Mouse (Mus musculus) MEL (cell line): ENCODE data around the gene Trim38. TPM values are rescaled to one million over a fixed set of nuclear protein-coding genes. Genes with fewer than 3 reads are reported as not detected.
A peak's percentile ranks its signal among the peaks of the same experiment; 100 is the strongest.

Experiments
- DNase-seq: peaks from one replicate; pipeline ENCODE4 v3.0.0; 2011; ENCODE audit warnings: low read depth, low spot score
- H3K27ac ChIP-seq: 2 replicates; pipeline ENCODE4 v1.5.1; 2012; ENCODE audit warnings: low read depth, mild to moderate bottlenecking, control low read depth, low read length, moderate library complexity; ENCODE audit not compliant: control insufficient read depth
- H3K27me3 ChIP-seq, 2 experiments: fragments of 150-350 bp in 1 of 2; sonication (generic) in 1 of 2; 2 replicates each; pipeline ENCODE4 v1.6.1; 2012; ENCODE audit warnings: low read length in 2 of 2, mild to moderate bottlenecking in 2 of 2, improper control_type of control experiment in 1 of 2, moderate library complexity in 1 of 2; ENCODE audit not compliant: insufficient read depth in 2 of 2, control insufficient read depth in 1 of 2
- H3K36me3 ChIP-seq, 2 experiments: 2 replicates each; pipeline ENCODE4 v1.6.1; 2012 to 2014; ENCODE audit warnings: low read length in 2 of 2, improper control_type of control experiment in 1 of 2, inconsistent platforms in 1 of 2, mild to moderate bottlenecking in 1 of 2; ENCODE audit not compliant: insufficient read depth in 2 of 2, control insufficient read depth in 1 of 2
- H3K4me1 ChIP-seq, 2 experiments: fragments of 150-350 bp in 1 of 2; sonication (generic) in 1 of 2; 2 replicates each; pipeline ENCODE4 v1.6.1; 2012; ENCODE audit warnings: low read length in 2 of 2, improper control_type of control experiment in 1 of 2, mild to moderate bottlenecking in 1 of 2; ENCODE audit not compliant: insufficient read depth in 2 of 2, control insufficient read depth in 1 of 2
- H3K4me3 ChIP-seq, 2 experiments: fragments of 150-350 bp in 1 of 2; sonication (generic) in 1 of 2; 2 replicates each; pipeline ENCODE4 v1.5.1; 2012; ENCODE audit warnings: low read depth in 2 of 2, low read length in 2 of 2, mild to moderate bottlenecking in 2 of 2, moderate library complexity in 2 of 2, control low read depth in 1 of 2, improper control_type of control experiment in 1 of 2; ENCODE audit not compliant: control insufficient read depth in 1 of 2, insufficient read depth in 1 of 2
- H3K79me2 ChIP-seq: 2 replicates; pipeline ENCODE4 v1.6.1; 2012; ENCODE audit warnings: mild to moderate bottlenecking, low read length, moderate library complexity; ENCODE audit not compliant: control insufficient read depth, poor library complexity, insufficient read depth
- H3K9ac ChIP-seq: 2 replicates; pipeline ENCODE4 v1.6.1; 2012; ENCODE audit warnings: low read depth, mild to moderate bottlenecking, control low read depth, low read length, moderate library complexity; ENCODE audit not compliant: control insufficient read depth, poor library complexity, severe bottlenecking
- H3K9me3 ChIP-seq: fragments of 150-350 bp; sonication (generic); replicated peaks from 2 replicates; pipeline ENCODE4 v1.6.1; 2012; ENCODE audit warnings: mild to moderate bottlenecking, low read length, improper control_type of control experiment, moderate library complexity; ENCODE audit not compliant: insufficient read depth
- BHLHE40 ChIP-seq: IDR thresholded peaks from 2 replicates; pipeline ENCODE4 v1.6.1; 2012; ENCODE audit warnings: low read depth, mild to moderate bottlenecking, inconsistent platforms, low read length, improper control_type of control experiment, borderline replicate concordance
- E2F4 ChIP-seq: IDR thresholded peaks from 2 replicates; pipeline ENCODE4 v1.6.1; 2011; ENCODE audit warnings: low read depth, low read length, improper control_type of control experiment, borderline replicate concordance
- ELF1 ChIP-seq: IDR thresholded peaks from 2 replicates; pipeline ENCODE4 v1.6.1; 2014; ENCODE audit warnings: low read depth, mild to moderate bottlenecking, inconsistent platforms, low read length, improper control_type of control experiment, moderate library complexity
- GATA1 ChIP-seq: IDR thresholded peaks from 2 replicates; pipeline ENCODE4 v1.6.1; 2011; ENCODE audit warnings: low read depth, low read length, improper control_type of control experiment
- HCFC1 ChIP-seq: IDR thresholded peaks from 2 replicates; pipeline ENCODE4 v1.6.1; 2012; ENCODE audit warnings: low read depth, mild to moderate bottlenecking, inconsistent platforms, low read length, improper control_type of control experiment, moderate library complexity
- JUND ChIP-seq: IDR thresholded peaks from 2 replicates; pipeline ENCODE4 v1.6.1; 2011; ENCODE audit warnings: low read depth, mild to moderate bottlenecking, improper control_type of control experiment, low read length
- KAT2A ChIP-seq: conservative IDR thresholded peaks from 2 replicates; pipeline ENCODE4 v1.6.1; 2012; ENCODE audit warnings: low read depth, low read length, improper control_type of control experiment, inconsistent platforms
- MAFK ChIP-seq: IDR thresholded peaks from 2 replicates; pipeline ENCODE4 v1.6.1; 2011; ENCODE audit warnings: low read depth, mild to moderate bottlenecking, low read length, improper control_type of control experiment, borderline replicate concordance
- MYB ChIP-seq: IDR thresholded peaks from 2 replicates; pipeline ENCODE4 v1.6.1; 2011; ENCODE audit warnings: mild to moderate bottlenecking, low read depth, low read length, improper control_type of control experiment
- NELFE ChIP-seq: IDR thresholded peaks from 2 replicates; pipeline ENCODE4 v1.6.1; 2011; ENCODE audit warnings: low read depth, low read length, improper control_type of control experiment
- POLR2A ChIP-seq, 2 experiments: IDR thresholded peaks; 2 replicates each; pipeline ENCODE4 v1.6.1; 2011 to 2012; ENCODE audit warnings: low read length in 2 of 2, mild to moderate bottlenecking in 2 of 2, control low read depth in 1 of 2, improper control_type of control experiment in 1 of 2, low read depth in 1 of 2, moderate library complexity in 1 of 2; ENCODE audit not compliant: control insufficient read depth in 1 of 2, insufficient read depth in 1 of 2, poor library complexity in 1 of 2
- POLR2AphosphoS2 ChIP-seq: IDR thresholded peaks from 2 replicates; pipeline ENCODE4 v1.6.1; 2011; ENCODE audit warnings: low read length, improper control_type of control experiment
- RAD21 ChIP-seq: IDR thresholded peaks from 2 replicates; pipeline ENCODE4 v1.6.1; 2011; ENCODE audit warnings: mild to moderate bottlenecking, low read depth, low read length, improper control_type of control experiment
- RCOR1 ChIP-seq: IDR thresholded peaks from 2 replicates; pipeline ENCODE4 v1.6.1; 2012; ENCODE audit warnings: low read depth, mild to moderate bottlenecking, inconsistent platforms, low read length, improper control_type of control experiment
- TBP ChIP-seq: IDR thresholded peaks from 2 replicates; pipeline ENCODE4 v1.8.0; 2011; ENCODE audit warnings: low read depth, low read length, improper control_type of control experiment
- TCF12 ChIP-seq: IDR thresholded peaks from 2 replicates; pipeline ENCODE4 v1.6.1; 2014; ENCODE audit warnings: low read depth, mild to moderate bottlenecking, inconsistent platforms, low read length, improper control_type of control experiment, moderate library complexity
- UBTF ChIP-seq: IDR thresholded peaks from 2 replicates; pipeline ENCODE4 v1.6.1; 2012; ENCODE audit warnings: low read depth, mild to moderate bottlenecking, inconsistent platforms, low read length, improper control_type of control experiment, moderate library complexity, borderline replicate concordance; ENCODE audit not compliant: insufficient read depth
- ZC3H11A ChIP-seq: IDR thresholded peaks from 2 replicates; pipeline ENCODE4 v1.6.1; 2012; ENCODE audit warnings: low read depth, mild to moderate bottlenecking, inconsistent platforms, low read length, improper control_type of control experiment
- ZMIZ1 ChIP-seq: IDR thresholded peaks from 2 replicates; pipeline ENCODE4 v1.6.1; 2012; ENCODE audit warnings: low read depth, mild to moderate bottlenecking, inconsistent platforms, low read length, improper control_type of control experiment, moderate library complexity
- ZNF384 ChIP-seq: IDR thresholded peaks from 2 replicates; pipeline ENCODE4 v1.6.1; 2012; ENCODE audit warnings: low read depth, mild to moderate bottlenecking, inconsistent platforms, low read length, improper control_type of control experiment
- polyA plus RNA-seq, 2 experiments: library from polyadenylated mRNA; stranded (reverse) in 1 of 2; unstranded in 1 of 2; fragments of >175 nt in 1 of 2; fragments of >200 nt in 1 of 2; gene quantifications; 2 replicates each; pipeline versions ENCODE4 v1.2.1 to v1.2.4; 2012; ENCODE audit warnings: low replicate concordance in 2 of 2, low read depth in 1 of 2; ENCODE audit not compliant: insufficient read length in 2 of 2, insufficient read depth in 1 of 2, missing spikeins in 1 of 2
- total RNA-seq: library from RNA; depleted of rRNA; stranded (reverse); fragments of 300-350 nt; gene quantifications from 2 replicates; pipeline ENCODE4 v1.2.3, GENCODE M21; 2012

Trim38 gene
- total and polyA plus RNA-seq, 3 experiments, result not detected

GRCm38 (mm10) chr13:23766772-23767171 is 2.9 kb upstream of the Trim38 start:
- H3K4me1 ChIP-seq, result peaks cover 6 to 18% of the 10 kb centered on the region in 2 experiments

GRCm38 (mm10) chr13:23768834-23769397 is 797 bp upstream of the Trim38 start:
- Histone ChIP-seq H3K79me2 (no peaks in the 10 kb centered on the region; the same call in 1 of the 2 replicates), H3K27me3 (no peaks in the 10 kb centered on the region), H3K27ac (peak overlapping the region; percentile 75), H3K9ac (peak overlapping the region; percentile 50), H3K4me1 (peaks cover 6 to 18% of the 10 kb centered on the region in 2 experiments), H3K9me3 (no peaks in the 10 kb centered on the region), H3K4me3 (peak overlapping the region in 1 of 2 experiments; percentile 15; a peak in 2 of 4 replicates), H3K36me3 (peaks cover 0 to 22% of the 10 kb centered on the region in 2 experiments; a peak in 2 of 4 replicates)
- TF ChIP-seq POLR2AphosphoS2 (no peak), GATA1 (peak; percentile 30; the same call in 1 of the 2 replicates), MAFK (no peak)
- DNase-seq, result peak; percentile 73

More at GRCm38 (mm10) chr13:23766772-23767171, 2.9 kb upstream of the Trim38 start:
- Histone ChIP-seq H3K9ac (no peak overlapping the region), H3K27ac (no peak overlapping the region), H3K4me3 (no peak overlapping the region), H3K27me3 (no peaks in the 10 kb centered on the region), H3K36me3 (peaks cover 0 to 27% of the 10 kb centered on the region in 2 experiments; a peak in 2 of 4 replicates), H3K9me3 (no peaks in the 10 kb centered on the region), H3K79me2 (no peaks in the 10 kb centered on the region; the same call in 1 of the 2 replicates)
- TF ChIP-seq MYB (no peak), ZMIZ1 (no peak), E2F4 (no peak), KAT2A (no peak), JUND (no peak), GATA1 (no peak), RAD21 (no peak), TCF12 (no peak), ZC3H11A (no peak)
- DNase-seq, result no peak

- peaks cover 0 to 13% of the 10 kb centered on the region in 2 experiments; a peak in 2 of 4 replicates for H3K36me3 ChIP-seq
- TF ChIP-seq ZNF384 (no peak), RCOR1 (no peak), TBP (no peak), BHLHE40 (no peak), ZMIZ1 (no peak), UBTF (no peak), POLR2A (IDR thresholded peaks at IDR 0.05; ENCODE audit: control insufficient read depth in 1 of 2, insufficient read depth in 1 of 2, low read depth in 1 of 2, low read length in 2 of 2, poor library complexity in 1 of 2) (no peak), ELF1 (no peak), NELFE (no peak), HCFC1 (no peak), GATA1 (no peak), POLR2AphosphoS2 (no peak)
- H3K79me2 ChIP-seq, result no peaks in the 10 kb centered on the region
- DNase-seq, result no peak
- H3K4me3 ChIP-seq, result no peak overlapping the region
- no peaks in the 10 kb centered on the region for H3K27me3 ChIP-seq
- H3K27ac ChIP-seq, result no peak overlapping the region
- H3K4me1 ChIP-seq, result peaks cover 6 to 9% of the 10 kb centered on the region in 2 experiments
- no peak overlapping the region for H3K9ac ChIP-seq
- H3K9me3 ChIP-seq, result no peaks in the 10 kb centered on the region
Observed at GRCm38 (mm10) chr13:23772561-23773313, 3.0 kb downstream of the Trim38 start.
